Mouse (Mus musculus): Measurements from ENCODE around the gene Npas3. TPM values are rescaled to one million over a fixed set of nuclear protein-coding genes. Genes with fewer than 3 reads are reported as not detected.

Gene Npas3
- total RNA-seq, 2 experiments from 2014 or later: 18.0 to 21.1 TPM

GRCm38 (mm10) chr12:54046824-54047223 is 798.3 kb downstream of the Npas3 start:
- no peak overlapping the region for H3K27ac ChIP-seq
- intact Hi-C loops (cut with DNase I): no loop called here
- H3K4me3 ChIP-seq: no peak overlapping the region

GRCm38 (mm10) chr12:54048126-54048525 is 799.6 kb downstream of the Npas3 start:
- Histone ChIP-seq H3K4me3 (no peak overlapping the region), H3K27ac (no peak overlapping the region)
- DNase-seq (ENCODE audit: extremely low spot score in 1 of 2, low spot score in 2 of 2): no peak
- TF ChIP-seq CTCF (IDR thresholded peaks at IDR 0.05): no peak
- intact Hi-C loops (cut with DNase I): no loop called here

More at GRCm38 (mm10) chr12:54046824-54047223, 798.3 kb downstream of the Npas3 start:
- no peak for DNase-seq (ENCODE audit: extremely low spot score in 1 of 2, low spot score in 2 of 2)
- no peak for TF ChIP-seq CTCF (IDR thresholded peaks at IDR 0.05)

GRCm38 (mm10) chr12:54049926-54050325 is 801.4 kb downstream of the Npas3 start:
- TF ChIP-seq CTCF (IDR thresholded peaks at IDR 0.05): no peak
- no peak overlapping the region for H3K27ac ChIP-seq
- intact Hi-C loops (cut with DNase I): no loop called here
- no peak for DNase-seq (ENCODE audit: extremely low spot score in 1 of 2, low spot score in 2 of 2)
- no peak overlapping the region for H3K4me3 ChIP-seq

- intact Hi-C loops (cut with DNase I): no loop called here
- Histone ChIP-seq H3K4me3 (no peak overlapping the region), H3K27ac (no peak overlapping the region)
- no peak for DNase-seq (ENCODE audit: extremely low spot score in 1 of 2, low spot score in 2 of 2)
- TF ChIP-seq CTCF (IDR thresholded peaks at IDR 0.05): no peak
Measured at GRCm38 (mm10) chr12:54052939-54053338, 804.5 kb downstream of the Npas3 start.

GRCm38 (mm10) chr12:54053598-54053997 is 805.1 kb downstream of the Npas3 start:
- Histone ChIP-seq H3K4me3 (no peak overlapping the region), H3K27ac (no peak overlapping the region)
- no peak for TF ChIP-seq CTCF (IDR thresholded peaks at IDR 0.05)
- intact Hi-C loops (cut with DNase I): no loop called here
- DNase-seq (ENCODE audit: extremely low spot score in 1 of 2, low spot score in 2 of 2): no peak

- DNase-seq (ENCODE audit: extremely low spot score in 1 of 2, low spot score in 2 of 2): peak; percentile 81 to 85
- peak; percentile 99 for TF ChIP-seq CTCF (IDR thresholded peaks at IDR 0.05)
- Histone ChIP-seq H3K4me3 (no peak overlapping the region), H3K27ac (no peak overlapping the region)
- intact Hi-C loops (cut with DNase I): loop anchor here (5.0 to 10.0 kb wide), 2 partner anchors 1016 to 1138 kb away; no protein-coding TSS in a partner anchor
Measured at GRCm38 (mm10) chr12:54060732-54061131, 812.3 kb downstream of the Npas3 start.

- H3K27ac ChIP-seq: no peak overlapping the region
- intact Hi-C loops (cut with DNase I): loop anchor here (5.0 to 10.0 kb wide), 2 partner anchors 1016 to 1139 kb away; no protein-coding TSS in a partner anchor
- no peak overlapping the region for H3K4me3 ChIP-seq
- DNase-seq (ENCODE audit: extremely low spot score in 1 of 2, low spot score in 2 of 2): no peak
- TF ChIP-seq CTCF (IDR thresholded peaks at IDR 0.05): no peak
Measured at GRCm38 (mm10) chr12:54061168-54061567, 812.7 kb downstream of the Npas3 start.

GRCm38 (mm10) chr12:54064986-54065385 is 816.5 kb downstream of the Npas3 start:
- TF ChIP-seq CTCF (IDR thresholded peaks at IDR 0.05): no peak
- DNase-seq (ENCODE audit: extremely low spot score in 1 of 2, low spot score in 2 of 2): no peak
- intact Hi-C loops (cut with DNase I): loop anchor here (5.0 to 10.0 kb wide), 2 partner anchors 1020 to 1143 kb away; no protein-coding TSS in a partner anchor
- Histone ChIP-seq H3K27ac (no peak overlapping the region), H3K4me3 (no peak overlapping the region)

- intact Hi-C loops (cut with DNase I): loop anchor here (10.0 kb wide), 1 partner anchor 1021 kb away; no protein-coding TSS in a partner anchor
- TF ChIP-seq CTCF (IDR thresholded peaks at IDR 0.05): no peak
- Histone ChIP-seq H3K4me3 (no peak overlapping the region), H3K27ac (no peak overlapping the region)
- DNase-seq (ENCODE audit: extremely low spot score in 1 of 2, low spot score in 2 of 2): no peak
Measured at GRCm38 (mm10) chr12:54065607-54066006, 817.1 kb downstream of the Npas3 start.

GRCm38 (mm10) chr12:54067419-54067818 is 818.9 kb downstream of the Npas3 start:
- Histone ChIP-seq H3K4me3 (no peak overlapping the region), H3K27ac (no peak overlapping the region)
- no peak for DNase-seq (ENCODE audit: extremely low spot score in 1 of 2, low spot score in 2 of 2)
- intact Hi-C loops (cut with DNase I): loop anchor here (10.0 kb wide), 1 partner anchor 1023 kb away; no protein-coding TSS in a partner anchor
- TF ChIP-seq CTCF (IDR thresholded peaks at IDR 0.05): no peak

- no peak for TF ChIP-seq CTCF (IDR thresholded peaks at IDR 0.05)
- intact Hi-C loops (cut with DNase I): loop anchor here (10.0 kb wide), 1 partner anchor 1023 kb away; no protein-coding TSS in a partner anchor
- Histone ChIP-seq H3K4me3 (peak overlapping the region; percentile 14; the same call in 1 of the 2 replicates), H3K27ac (no peak overlapping the region)
- peak in 1 of 2 experiments; percentile 26 for DNase-seq (ENCODE audit: extremely low spot score in 1 of 2, low spot score in 2 of 2)
Measured at GRCm38 (mm10) chr12:54067886-54068756, 819.6 kb downstream of the Npas3 start.

- TF ChIP-seq CTCF (IDR thresholded peaks at IDR 0.05): no peak
- no peak overlapping the region for H3K27ac ChIP-seq
- no peak overlapping the region for H3K4me3 ChIP-seq
- intact Hi-C loops (cut with DNase I): loop anchor here (10.0 kb wide), 1 partner anchor 1024 kb away; no protein-coding TSS in a partner anchor
- no peak for DNase-seq (ENCODE audit: extremely low spot score in 1 of 2, low spot score in 2 of 2)
Measured at GRCm38 (mm10) chr12:54068757-54069146, 820.3 kb downstream of the Npas3 start.

All from left cerebral cortex, adult 2 months (tissue).